Mouse (Mus musculus) hindbrain, embryonic 10.5 days (tissue): ENCODE data around the gene Gpatch3. TPM values are rescaled to one million over a fixed set of nuclear protein-coding genes. Genes with fewer than 3 reads are reported as not detected.

Source experiments
- DNase-seq: peaks from one replicate; pipeline ENCODE4 v3.0.0-alpha.2; 2017; ENCODE audit warnings: low spot score
- H3K27ac ChIP-seq: fragments of 300-500 bp; sonication (generic); 2 replicates; pipeline ENCODE4 v1.5.1; 2016; ENCODE audit warnings: mild to moderate bottlenecking, moderate library complexity
- H3K27me3 ChIP-seq: fragments of 300-500 bp; sonication (generic); 2 replicates; pipeline ENCODE4 v1.6.1; 2016; ENCODE audit warnings: mild to moderate bottlenecking; ENCODE audit not compliant: poor library complexity, insufficient read depth, severe bottlenecking
- H3K36me3 ChIP-seq: fragments of 300-500 bp; sonication (generic); 2 replicates; pipeline ENCODE4 v1.6.1; 2016; ENCODE audit warnings: mild to moderate bottlenecking, moderate library complexity
- H3K4me1 ChIP-seq: fragments of 300-500 bp; sonication (generic); replicated peaks from 2 replicates; pipeline ENCODE4 v1.6.1; 2016; ENCODE audit warnings: mild to moderate bottlenecking
- H3K4me3 ChIP-seq: fragments of 300-500 bp; sonication (generic); 2 replicates; pipeline ENCODE4 v1.5.1; 2016; ENCODE audit warnings: mild to moderate bottlenecking, moderate library complexity
- H3K9me3 ChIP-seq: fragments of 300-500 bp; sonication (generic); 2 replicates; pipeline ENCODE4 v1.6.1; 2016; ENCODE audit warnings: mild to moderate bottlenecking, moderate library complexity
- WGBS: fragments of 180-500 bp; shearing (Covaris S2); methylation state at CpG from one replicate; pipeline ENCODE4 v1.1.7; 2016; 5-methylcytosine and 5-hydroxymethylcytosine counted together
- polyA plus RNA-seq: library from polyadenylated mRNA; unstranded; fragments of >200 nt; fragmentation: Nextera tagmentation; extraction: Ambion mirVana; gene quantifications from 2 replicates; pipeline ENCODE4 v1.2.1, GENCODE M21; 2016

The Gpatch3 gene
- polyA plus RNA-seq, 1 experiment from 2014 or later, result 10.8 TPM

- Histone ChIP-seq H3K9me3 (no peaks in the 10 kb centered on the region), H3K27ac (no peak overlapping the region), H3K27me3 (no peaks in the 10 kb centered on the region), H3K4me1 (peaks cover 53% of the 10 kb centered on the region), H3K4me3 (no peak overlapping the region), H3K36me3 (peaks cover 29% of the 10 kb centered on the region)
- DNase-seq, result no peak
- 90% methylated on average over 7 of the region's 7 CpGs for WGBS
These were observed 54.6 kb downstream of the Gpatch3 start for GRCm38 (mm10) chr4:133629191-133629590.

- peaks cover 18% of the 10 kb centered on the region for H3K36me3 ChIP-seq
- peaks cover 50% of the 10 kb centered on the region for H3K4me1 ChIP-seq
- H3K4me3 ChIP-seq, result no peak overlapping the region
- no peaks in the 10 kb centered on the region for H3K9me3 ChIP-seq
- H3K27me3 ChIP-seq, result no peaks in the 10 kb centered on the region
- H3K27ac ChIP-seq, result no peak overlapping the region
- WGBS, result 91% methylated on average over 8 of the region's 8 CpGs
- DNase-seq, result no peak
These were observed 55.9 kb downstream of the Gpatch3 start for GRCm38 (mm10) chr4:133630326-133630920.

- H3K4me3 ChIP-seq, result 0 out of 2 replicates have a peak overlapping the region, but pooled peaks have one; percentile 90
- WGBS, result 85% methylated on average over 14 of the region's 14 CpGs
- no peak for DNase-seq
These were observed 56.7 kb downstream of the Gpatch3 start for GRCm38 (mm10) chr4:133631071-133631768.

GRCm38 (mm10) chr4:133631769-133632411 lies 57.3 kb downstream of the Gpatch3 start:
- Histone ChIP-seq H3K4me3 (peak overlapping the region; percentile 90), H3K36me3 (peaks cover 3% of the 10 kb centered on the region), H3K4me1 (peaks cover 36% of the 10 kb centered on the region), H3K9me3 (no peaks in the 10 kb centered on the region), H3K27me3 (no peaks in the 10 kb centered on the region), H3K27ac (peak overlapping the region; percentile 90)
- 44% methylated on average over 9 of the region's 9 CpGs for WGBS
- no peak for DNase-seq

More at GRCm38 (mm10) chr4:133631071-133631768, 56.7 kb downstream of the Gpatch3 start:
- H3K27me3 ChIP-seq, result no peaks in the 10 kb centered on the region
- peaks cover 10% of the 10 kb centered on the region for H3K36me3 ChIP-seq
- H3K4me1 ChIP-seq, result peaks cover 42% of the 10 kb centered on the region
- H3K27ac ChIP-seq, result no peak overlapping the region
- no peaks in the 10 kb centered on the region for H3K9me3 ChIP-seq

- Histone ChIP-seq H3K36me3 (no peaks in the 10 kb centered on the region), H3K27me3 (no peaks in the 10 kb centered on the region), H3K4me1 (peaks cover 34% of the 10 kb centered on the region), H3K4me3 (peak overlapping the region; percentile 90), H3K27ac (peak overlapping the region; percentile 90), H3K9me3 (no peaks in the 10 kb centered on the region)
- WGBS, result 4% methylated on average over 64 of the region's 69 CpGs
- peak; percentile 10 for DNase-seq
These were observed 58.2 kb downstream of the Gpatch3 start for GRCm38 (mm10) chr4:133632483-133633327.

GRCm38 (mm10) chr4:133633332-133634042 lies 58.9 kb downstream of the Gpatch3 start:
- peak overlapping the region; percentile 90 for H3K4me3 ChIP-seq
- peak; percentile 86 for DNase-seq
- peak overlapping the region; percentile 90 for H3K27ac ChIP-seq
- no peaks in the 10 kb centered on the region for H3K27me3 ChIP-seq
- H3K9me3 ChIP-seq, result no peaks in the 10 kb centered on the region
- peaks cover 34% of the 10 kb centered on the region for H3K4me1 ChIP-seq
- H3K36me3 ChIP-seq, result no peaks in the 10 kb centered on the region
- WGBS, result 8% methylated on average over 47 of the region's 47 CpGs

Other genes starting within 250 kb of the Gpatch3 start
- gene Wdtc1, start 221.3 kb upstream of the Gpatch3 start, polyA plus RNA-seq, result 19.5 and 22.0 TPM in 2 replicates
- 8.0 and 8.6 TPM in 2 replicates for gene Slc9a1, start 205.0 kb upstream of the Gpatch3 start, polyA plus RNA-seq
- 1.2 and 2.1 TPM in 2 replicates for gene Tent5b, start 94.6 kb upstream of the Gpatch3 start, polyA plus RNA-seq
- 1.1 and 1.3 TPM in 2 replicates for gene Trnp1, start 76.2 kb upstream of the Gpatch3 start, polyA plus RNA-seq
- gene Kdf1, start 55.8 kb upstream of the Gpatch3 start, polyA plus RNA-seq, result 3.9 and 5.6 TPM in 2 replicates
- gene Nudc, start 28.7 kb upstream of the Gpatch3 start, polyA plus RNA-seq, result 438 and 476 TPM in 2 replicates
- gene Nr0b2, start 21.4 kb upstream of the Gpatch3 start, polyA plus RNA-seq, result 0.31 TPM in 1 of 2 replicates, not detected in the other
- 28.5 and 29.1 TPM in 2 replicates for gene Gpn2, start 9.6 kb downstream of the Gpatch3 start, polyA plus RNA-seq
- gene Sfn, start 27.4 kb downstream of the Gpatch3 start, polyA plus RNA-seq, result 16.5 and 33.5 TPM in 2 replicates
- 1.9 and 3.1 TPM in 2 replicates for gene Zdhhc18, start 75.4 kb downstream of the Gpatch3 start, polyA plus RNA-seq
- gene Pigv, start 97.9 kb downstream of the Gpatch3 start, polyA plus RNA-seq, result 14.5 and 16.8 TPM in 2 replicates
- 36.0 and 37.5 TPM in 2 replicates for gene Arid1a, start 182.0 kb downstream of the Gpatch3 start, polyA plus RNA-seq